Mouse (Mus musculus) small intestine, adult 2 months (tissue): Measurements from ENCODE around the gene Sh3pxd2a.

ENCODE experiments used
- CTCF ChIP-seq: fragments of 200-500 bp; IDR thresholded peaks from 2 replicates; pipeline ENCODE4 v1.5.1; 2012; ENCODE audit warnings: low read depth, mild to moderate bottlenecking, control low read depth, inconsistent platforms, low read length, moderate library complexity, mixed read lengths; ENCODE audit not compliant: insufficient replicate concordance, insufficient read length; ENCODE audit errors: extremely low read depth
- POLR2A ChIP-seq: fragments of 200-500 bp; IDR thresholded peaks from 2 replicates; pipeline ENCODE4 v1.6.1; 2012; ENCODE audit warnings: low read depth, mild to moderate bottlenecking, control low read depth, inconsistent platforms, low read length, moderate library complexity

GRCm38 (mm10) chr19:47513618-47513897 is 49.4 kb upstream of the Sh3pxd2a start:
- TF ChIP-seq POLR2A (no peak), CTCF (no peak)
